Mouse (Mus musculus) heart, embryonic 14.5 days (tissue): Measurements from ENCODE around the gene Dmrt2. TPM values are rescaled to one million over a fixed set of nuclear protein-coding genes. Genes with fewer than 3 reads are reported as not detected.

Experiments used
- ATAC-seq: fragments of 200-750 bp; cut with Nextera tagmentation; 2 replicates; pipeline ENCODE4 v1.8.0; 2017; ENCODE audit warnings: low read depth, moderate TSS enrichment; ENCODE audit not compliant: insufficient number of reproducible peaks, insufficient read depth, low FRiP score
- H3K27ac ChIP-seq, 2 experiments: fragments of 200-500 bp in 1 of 2; fragments of 300-500 bp in 1 of 2; sonication (generic) in 1 of 2; replicated peaks in 1 of 2; 2 replicates each; pipeline ENCODE4 v1.5.1; 2012 to 2014; ENCODE audit warnings: low read depth in 2 of 2, low read length in 2 of 2, control low read depth in 1 of 2, mild to moderate bottlenecking in 1 of 2, mixed read lengths in 1 of 2; ENCODE audit not compliant: control insufficient read depth in 1 of 2, insufficient read depth in 1 of 2
- H3K27me3 ChIP-seq: fragments of 300-500 bp; sonication (generic); 2 replicates; pipeline ENCODE4 v1.6.1; 2014; ENCODE audit warnings: mild to moderate bottlenecking, low read length, control low read depth; ENCODE audit not compliant: control insufficient read depth, insufficient read depth
- H3K36me3 ChIP-seq: fragments of 300-500 bp; sonication (generic); 2 replicates; pipeline ENCODE4 v1.6.1; 2014; ENCODE audit warnings: mild to moderate bottlenecking, control low read depth, low read length, mixed read lengths; ENCODE audit not compliant: control insufficient read depth, insufficient read depth
- H3K4me1 ChIP-seq, 2 experiments: fragments of 200-500 bp in 1 of 2; fragments of 300-500 bp in 1 of 2; sonication (generic) in 1 of 2; 2 replicates each; pipeline ENCODE4 v1.6.1; 2012 to 2014; ENCODE audit warnings: low read length in 2 of 2, control low read depth in 1 of 2, mixed read lengths in 1 of 2; ENCODE audit not compliant: control insufficient read depth in 2 of 2, insufficient read depth in 2 of 2
- H3K4me2 ChIP-seq: fragments of 300-500 bp; sonication (generic); 2 replicates; pipeline ENCODE4 v1.6.1; 2014; ENCODE audit warnings: mild to moderate bottlenecking, low read length
- H3K4me3 ChIP-seq, 2 experiments: fragments of 200-500 bp in 1 of 2; fragments of 300-500 bp in 1 of 2; sonication (generic) in 1 of 2; 2 replicates each; pipeline ENCODE4 v1.5.1; 2012 to 2014; ENCODE audit warnings: low read length in 2 of 2, mild to moderate bottlenecking in 2 of 2, control low read depth in 1 of 2, low read depth in 1 of 2, moderate library complexity in 1 of 2; ENCODE audit not compliant: control insufficient read depth in 1 of 2, insufficient read depth in 1 of 2
- H3K9ac ChIP-seq: fragments of 300-500 bp; sonication (generic); 2 replicates; pipeline ENCODE4 v1.6.1; 2014; ENCODE audit warnings: mild to moderate bottlenecking, low read length
- H3K9me3 ChIP-seq: fragments of 300-500 bp; sonication (generic); 2 replicates; pipeline ENCODE4 v1.6.1; 2016; ENCODE audit warnings: low read length, control low read depth; ENCODE audit not compliant: control insufficient read depth
- WGBS: fragments of 180-500 bp; shearing (Covaris S2); extraction: QIAGEN DNeasy Blood & Tissue Kit; methylation state at CpG from one replicate; pipeline ENCODE4 v1.1.7; 2014; 5-methylcytosine and 5-hydroxymethylcytosine counted together
- polyA plus RNA-seq: library from polyadenylated mRNA; unstranded; fragments of >200 nt; fragmentation: Nextera tagmentation; extraction: Ambion mirVana; gene quantifications from 2 replicates; pipeline ENCODE4 v1.2.1, GENCODE M21; 2014

The Dmrt2 gene
- polyA plus RNA-seq, 1 experiment from 2014 or later: 0.59 TPM

GRCm38 (mm10) chr19:25713382-25713781, 41.2 kb downstream of the Dmrt2 start:
- Histone ChIP-seq H3K9me3 (no peaks in the 10 kb centered on the region), H3K4me3 (no peak overlapping the region), H3K9ac (no peak overlapping the region), H3K4me1 (no peaks in the 10 kb centered on the region), H3K27me3 (no peaks in the 10 kb centered on the region), H3K36me3 (no peaks in the 10 kb centered on the region), H3K4me2 (no peak overlapping the region), H3K27ac (no peak overlapping the region)
- WGBS: 5% methylated on average over 8 of the region's 8 CpGs
- no peak; the same call in 1 of the 2 replicates for ATAC-seq

- Histone ChIP-seq H3K9me3 (no peaks in the 10 kb centered on the region), H3K27me3 (no peaks in the 10 kb centered on the region), H3K9ac (no peak overlapping the region), H3K4me3 (no peak overlapping the region), H3K4me2 (no peak overlapping the region), H3K4me1 (no peaks in the 10 kb centered on the region), H3K27ac (no peak overlapping the region), H3K36me3 (no peaks in the 10 kb centered on the region)
- no peak for ATAC-seq
- 74% methylated on average over 2 of the region's 2 CpGs for WGBS
Measured at GRCm38 (mm10) chr19:25714927-25715326, 42.7 kb downstream of the Dmrt2 start.

- ATAC-seq: no peak
- H3K4me1 ChIP-seq: no peaks in the 10 kb centered on the region
- H3K9me3 ChIP-seq: no peaks in the 10 kb centered on the region
- no peak overlapping the region for H3K27ac ChIP-seq
- whole genome bisulfite sequencing: 25% methylated on average over 5 of the region's 5 CpGs
- H3K4me3 ChIP-seq: no peak overlapping the region
- H3K4me2 ChIP-seq: no peak overlapping the region
- H3K27me3 ChIP-seq: no peaks in the 10 kb centered on the region
- no peaks in the 10 kb centered on the region for H3K36me3 ChIP-seq
- no peak overlapping the region for H3K9ac ChIP-seq
Measured at GRCm38 (mm10) chr19:25722616-25723015, 50.4 kb downstream of the Dmrt2 start.

Other genes starting within 250 kb of the Dmrt2 start
- not detected in 2 replicates for gene Dmrt1, start 166.8 kb upstream of the Dmrt2 start, polyA plus RNA-seq
- gene Dmrt3, start 62.1 kb upstream of the Dmrt2 start, polyA plus RNA-seq: 0.11 TPM in 1 of 2 replicates, not detected in the other